Mouse (Mus musculus) urinary bladder, postnatal 10 days (tissue): ENCODE measurements around the gene Onecut3.
A peak's percentile ranks its signal among the peaks of the same experiment; 100 is the strongest.

Experiments
- DNase-seq: peaks from one replicate; pipeline ENCODE4 v3.0.0; 2022; ENCODE audit warnings: low spot score

Gene Onecut3

GRCm38 (mm10) chr10:80504724-80505123, 10.1 kb downstream of the Onecut3 start:
- DNase-seq = no peak

GRCm38 (mm10) chr10:80506222-80506621, 11.6 kb downstream of the Onecut3 start:
- DNase-seq = no peak

GRCm38 (mm10) chr10:80509412-80510272, 15.0 kb downstream of the Onecut3 start:
- DNase-seq = peak; percentile 43

GRCm38 (mm10) chr10:80510273-80510660, 15.6 kb downstream of the Onecut3 start:
- DNase-seq = no peak

GRCm38 (mm10) chr10:80513739-80514138, 19.1 kb downstream of the Onecut3 start:
- DNase-seq = no peak

GRCm38 (mm10) chr10:80519287-80519686, 24.7 kb downstream of the Onecut3 start:
- DNase-seq = no peak

- DNase-seq = no peak
Observed at GRCm38 (mm10) chr10:80523299-80523698, 28.7 kb downstream of the Onecut3 start.

GRCm38 (mm10) chr10:80526172-80526571, 31.5 kb downstream of the Onecut3 start:
- no peak for DNase-seq

- DNase-seq = no peak
Observed at GRCm38 (mm10) chr10:80532783-80533182, 38.1 kb downstream of the Onecut3 start.

- DNase-seq = no peak
Observed at GRCm38 (mm10) chr10:80533704-80534103, 39.1 kb downstream of the Onecut3 start.

GRCm38 (mm10) chr10:80535071-80535470, 40.4 kb downstream of the Onecut3 start:
- DNase-seq = no peak

GRCm38 (mm10) chr10:80535711-80536110, 41.1 kb downstream of the Onecut3 start:
- no peak for DNase-seq

GRCm38 (mm10) chr10:80538180-80538579, 43.5 kb downstream of the Onecut3 start:
- DNase-seq = no peak

GRCm38 (mm10) chr10:80538710-80539394, 44.2 kb downstream of the Onecut3 start, which contains the start of gene Atp8b3:
Atp8b3 (minus strand) TSS chr10:80539124.
- DNase-seq = no peak

- no peak for DNase-seq
Observed at GRCm38 (mm10) chr10:80539493-80539892, 44.9 kb downstream of the Onecut3 start.

- DNase-seq = no peak
Observed at GRCm38 (mm10) chr10:80543873-80544272, 49.2 kb downstream of the Onecut3 start.

- DNase-seq = no peak
Observed at GRCm38 (mm10) chr10:80545590-80545989, 51.0 kb downstream of the Onecut3 start.

- no peak for DNase-seq
Observed at GRCm38 (mm10) chr10:80546945-80547344, 52.3 kb downstream of the Onecut3 start.

- no peak for DNase-seq
Observed at GRCm38 (mm10) chr10:80547539-80547938, 52.9 kb downstream of the Onecut3 start.

- no peak for DNase-seq
Observed at GRCm38 (mm10) chr10:80548428-80549006, 53.9 kb downstream of the Onecut3 start.

GRCm38 (mm10) chr10:80549279-80549678, 54.6 kb downstream of the Onecut3 start:
- DNase-seq = no peak

GRCm38 (mm10) chr10:80552364-80552763, 57.7 kb downstream of the Onecut3 start:
- no peak for DNase-seq

GRCm38 (mm10) chr10:80553575-80553974, 58.9 kb downstream of the Onecut3 start:
- no peak for DNase-seq
